Mouse (Mus musculus) kidney, embryonic 16.5 days (tissue): ENCODE results near the gene Akap12. TPM values are rescaled to one million over a fixed set of nuclear protein-coding genes. Genes with fewer than 3 reads are reported as not detected.

Source experiments
- ATAC-seq: fragments of 200-750 bp; cut with Nextera tagmentation; 2 replicates; pipeline ENCODE4 v1.8.0; 2017; ENCODE audit warnings: moderate TSS enrichment; ENCODE audit not compliant: low FRiP score, low TSS enrichment
- H3K27ac ChIP-seq: fragments of 300-500 bp; sonication (generic); 2 replicates; pipeline ENCODE4 v1.5.1; 2014; ENCODE audit warnings: low read length
- H3K27me3 ChIP-seq: fragments of 300-500 bp; sonication (generic); 2 replicates; pipeline ENCODE4 v1.6.1; 2014; ENCODE audit warnings: low read length, control low read depth, mixed read lengths; ENCODE audit not compliant: insufficient read depth
- H3K36me3 ChIP-seq: fragments of 300-500 bp; sonication (generic); 2 replicates; pipeline ENCODE4 v1.6.1; 2014; ENCODE audit warnings: low read length, control low read depth, mixed read lengths; ENCODE audit not compliant: insufficient read depth
- H3K4me1 ChIP-seq: fragments of 300-500 bp; sonication (generic); 2 replicates; pipeline ENCODE4 v1.6.1; 2014; ENCODE audit warnings: low read length, control low read depth, mixed read lengths; ENCODE audit not compliant: insufficient read depth
- H3K4me2 ChIP-seq: fragments of 300-500 bp; sonication (generic); replicated peaks from 2 replicates; pipeline ENCODE4 v1.6.1; 2014; ENCODE audit warnings: low read depth, low read length
- H3K4me3 ChIP-seq: fragments of 300-500 bp; sonication (generic); 2 replicates; pipeline ENCODE4 v1.5.1; 2014; ENCODE audit warnings: mild to moderate bottlenecking, low read length
- H3K9ac ChIP-seq: fragments of 300-500 bp; sonication (generic); replicated peaks from 2 replicates; pipeline ENCODE4 v1.6.1; 2014; ENCODE audit warnings: low read length
- H3K9me3 ChIP-seq: fragments of 300-500 bp; sonication (generic); 2 replicates; pipeline ENCODE4 v1.6.1; 2016; ENCODE audit warnings: low read length, control low read depth
- WGBS: fragments of 180-500 bp; shearing (Covaris S2); extraction: QIAGEN DNeasy Blood & Tissue Kit; methylation state at CpG from one replicate; pipeline ENCODE4 v1.1.7; 2014; 5-methylcytosine and 5-hydroxymethylcytosine counted together
- polyA plus RNA-seq: library from polyadenylated mRNA; unstranded; fragments of >200 nt; fragmentation: Nextera tagmentation; extraction: Ambion mirVana; gene quantifications from 2 replicates; pipeline ENCODE4 v1.2.1, GENCODE M21; 2015

Akap12 gene
- polyA plus RNA-seq, 1 experiment from 2014 or later = 92.7 TPM

GRCm38 (mm10) chr10:4389036-4389435, 122.9 kb downstream of the Akap12 start:
- peaks cover 10% of the 10 kb centered on the region; the same call in 1 of the 2 replicates for H3K36me3 ChIP-seq
- no peak for ATAC-seq
- 10% methylated on average over 10 of the region's 10 CpGs for WGBS
- no peaks in the 10 kb centered on the region for H3K27me3 ChIP-seq
- H3K9ac ChIP-seq = peak overlapping the region; percentile 99
- peak overlapping the region; percentile 89 for H3K4me2 ChIP-seq
- H3K27ac ChIP-seq = no peak overlapping the region
- H3K4me3 ChIP-seq = peak overlapping the region; percentile 94
- no peaks in the 10 kb centered on the region for H3K9me3 ChIP-seq
- peaks cover 40% of the 10 kb centered on the region for H3K4me1 ChIP-seq

DNA sequence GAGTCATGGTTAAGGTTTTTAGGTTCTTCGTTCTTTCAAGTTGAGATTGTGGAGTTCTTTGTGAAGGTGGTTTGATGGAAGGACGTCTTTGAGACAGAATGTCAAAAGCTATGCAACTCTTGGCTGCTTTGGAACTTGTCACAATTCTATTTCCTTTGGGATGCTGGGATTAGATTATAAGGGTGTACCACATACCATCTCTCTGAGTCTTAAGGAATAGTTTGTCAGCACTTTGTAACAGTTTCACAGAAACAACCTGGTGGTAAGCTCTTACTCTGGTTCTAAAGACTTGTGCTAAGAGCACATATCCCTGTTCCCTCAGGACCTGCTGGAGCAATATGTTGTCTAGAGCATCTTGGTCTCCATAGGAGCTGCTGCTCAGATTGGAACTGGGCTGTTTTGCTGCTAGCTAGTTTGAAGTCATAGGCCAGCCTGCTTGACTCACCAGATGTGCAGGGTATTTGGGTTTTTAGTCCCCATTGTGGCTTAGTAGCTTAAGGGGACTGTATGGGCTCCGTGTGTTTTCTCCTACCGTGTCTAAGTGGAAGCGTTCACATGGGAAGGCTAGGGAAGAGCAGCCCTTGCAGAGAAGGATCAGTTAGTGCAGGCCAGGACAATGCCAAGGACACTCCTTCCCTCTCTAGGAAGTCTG, 123.4 kb downstream of the Akap12 start:
- no peak for ATAC-seq
- WGBS = 47% methylated on average over 5 of the region's 5 CpGs

GRCm38 (mm10) chr10:4390550-4390949, 124.4 kb downstream of the Akap12 start:
- H3K4me3 ChIP-seq = no peak overlapping the region
- ATAC-seq = no peak
- H3K9ac ChIP-seq = 0 out of 2 replicates have a peak overlapping the region, but pooled peaks have one; percentile 10
- no peak overlapping the region for H3K27ac ChIP-seq
- H3K36me3 ChIP-seq = peaks cover 21% of the 10 kb centered on the region
- H3K27me3 ChIP-seq = no peaks in the 10 kb centered on the region
- peaks cover 36% of the 10 kb centered on the region for H3K4me1 ChIP-seq
- WGBS = 45% methylated on average over 2 of the region's 2 CpGs
- no peak overlapping the region for H3K4me2 ChIP-seq
- no peaks in the 10 kb centered on the region for H3K9me3 ChIP-seq

More for the DNA sequence above, 123.4 kb downstream of the Akap12 start:
- peak overlapping the region; percentile 94 for H3K4me3 ChIP-seq
- H3K4me1 ChIP-seq = peaks cover 40% of the 10 kb centered on the region
- H3K27ac ChIP-seq = no peak overlapping the region
- peak overlapping the region; percentile 89 for H3K4me2 ChIP-seq
- H3K27me3 ChIP-seq = no peaks in the 10 kb centered on the region
- peak overlapping the region; percentile 99 for H3K9ac ChIP-seq
- H3K9me3 ChIP-seq = no peaks in the 10 kb centered on the region
- H3K36me3 ChIP-seq = peaks cover 14% of the 10 kb centered on the region

DNA sequence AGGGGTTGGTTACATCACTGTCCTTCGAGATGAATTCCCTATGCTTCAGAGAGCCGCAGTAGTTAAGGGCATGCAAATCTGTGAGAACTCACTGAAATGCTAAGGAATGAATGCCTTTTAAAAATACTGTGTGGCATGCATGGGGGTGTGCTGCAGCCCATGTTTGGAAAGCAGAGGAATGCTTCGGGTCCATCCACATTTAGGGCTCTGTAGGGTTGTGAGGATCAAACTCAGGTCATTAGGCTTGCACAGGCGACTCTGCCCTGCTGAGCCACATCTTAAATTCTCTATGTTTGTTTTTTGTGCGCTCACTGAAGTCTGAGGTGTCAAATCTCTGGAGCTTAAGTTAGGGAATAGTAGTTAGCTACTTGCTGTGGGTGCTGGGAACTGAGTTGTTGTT, 124.9 kb downstream of the Akap12 start:
- no peaks in the 10 kb centered on the region; the same call in 1 of the 2 replicates for H3K9me3 ChIP-seq
- H3K4me2 ChIP-seq = no peak overlapping the region; the same call in 1 of the 2 replicates
- H3K36me3 ChIP-seq = peaks cover 26% of the 10 kb centered on the region
- no peaks in the 10 kb centered on the region for H3K27me3 ChIP-seq
- peaks cover 33% of the 10 kb centered on the region for H3K4me1 ChIP-seq
- H3K9ac ChIP-seq = no peak overlapping the region
- ATAC-seq = no peak
- 52% methylated on average over 5 of the region's 5 CpGs for WGBS
- H3K4me3 ChIP-seq = no peak overlapping the region
- no peak overlapping the region for H3K27ac ChIP-seq

DNA sequence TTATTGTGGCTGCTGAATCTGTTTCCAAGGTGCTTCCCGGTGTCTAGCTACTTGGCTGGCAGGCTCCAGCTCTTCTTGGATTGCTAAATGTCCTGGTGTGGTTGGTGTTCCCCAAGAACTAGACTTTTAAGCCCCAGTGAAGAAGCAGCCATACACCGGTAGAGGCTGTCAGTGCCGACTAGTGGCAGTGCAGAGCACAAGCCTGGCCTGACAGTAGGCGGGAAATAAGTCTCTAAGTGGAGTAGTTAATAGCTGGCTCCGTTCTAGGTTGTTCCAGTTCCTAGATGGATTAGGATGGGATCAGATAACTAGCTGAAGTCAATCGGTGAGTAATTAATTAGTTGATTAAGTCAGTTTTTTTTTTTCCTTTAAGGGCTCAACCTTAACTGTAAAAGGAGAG, 125.7 kb downstream of the Akap12 start:
- H3K4me3 ChIP-seq = no peak overlapping the region
- no peak overlapping the region for H3K9ac ChIP-seq
- peaks cover 29% of the 10 kb centered on the region for H3K36me3 ChIP-seq
- ATAC-seq = no peak
- no peak overlapping the region for H3K4me2 ChIP-seq
- 44% methylated on average over 6 of the region's 6 CpGs for WGBS
- peaks cover 33% of the 10 kb centered on the region for H3K4me1 ChIP-seq
- no peaks in the 10 kb centered on the region for H3K27me3 ChIP-seq
- H3K9me3 ChIP-seq = no peaks in the 10 kb centered on the region; the same call in 1 of the 2 replicates
- no peak overlapping the region for H3K27ac ChIP-seq

DNA sequence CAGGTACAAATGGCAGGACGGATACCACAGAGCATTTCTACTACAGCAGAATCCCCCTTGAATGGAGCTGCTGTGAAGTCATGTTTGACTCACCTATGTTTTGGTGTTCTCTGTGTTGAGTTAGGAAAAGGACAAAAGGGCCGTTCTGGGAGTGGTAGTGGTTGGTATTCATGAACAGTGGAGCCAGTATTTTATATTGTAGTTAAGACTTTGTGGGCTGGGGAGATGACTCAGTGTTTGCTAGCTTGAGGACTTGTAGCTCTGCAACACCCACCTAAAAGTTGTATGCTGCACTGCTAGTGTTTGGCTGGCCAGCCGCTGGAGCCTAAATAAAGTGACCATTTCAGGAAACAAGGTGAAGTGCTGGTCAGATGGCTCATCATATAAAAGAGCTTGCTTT, 129.1 kb downstream of the Akap12 start:
- Histone ChIP-seq H3K27ac (no peak overlapping the region), H3K27me3 (no peaks in the 10 kb centered on the region), H3K4me1 (peaks cover 17% of the 10 kb centered on the region), H3K36me3 (peaks cover 43% of the 10 kb centered on the region), H3K4me3 (no peak overlapping the region), H3K9ac (no peak overlapping the region), H3K4me2 (no peak overlapping the region), H3K9me3 (no peaks in the 10 kb centered on the region; the same call in 1 of the 2 replicates)
- 86% methylated on average over 3 of the region's 3 CpGs for WGBS
- no peak for ATAC-seq

GRCm38 (mm10) chr10:4398058-4398457, 131.9 kb downstream of the Akap12 start:
- Histone ChIP-seq H3K4me1 (no peaks in the 10 kb centered on the region), H3K27me3 (no peaks in the 10 kb centered on the region), H3K9me3 (no peaks in the 10 kb centered on the region; the same call in 1 of the 2 replicates), H3K36me3 (peaks cover 50% of the 10 kb centered on the region), H3K27ac (no peak overlapping the region), H3K4me3 (no peak overlapping the region), H3K9ac (no peak overlapping the region), H3K4me2 (no peak overlapping the region)
- WGBS = 88% methylated on average over 5 of the region's 5 CpGs
- no peak for ATAC-seq

- Histone ChIP-seq H3K9ac (no peak overlapping the region), H3K4me3 (no peak overlapping the region), H3K9me3 (no peaks in the 10 kb centered on the region), H3K27me3 (no peaks in the 10 kb centered on the region), H3K4me2 (no peak overlapping the region), H3K27ac (no peak overlapping the region), H3K4me1 (no peaks in the 10 kb centered on the region), H3K36me3 (peaks cover 36% of the 10 kb centered on the region)
- ATAC-seq = peak; percentile 52; the same call in 1 of the 2 replicates
- 62% methylated on average over 5 of the region's 5 CpGs for WGBS
Observed at GRCm38 (mm10) chr10:4404895-4405491, 138.8 kb downstream of the Akap12 start.

- peak; percentile 39; the same call in 1 of the 2 replicates for ATAC-seq
- no peak overlapping the region for H3K9ac ChIP-seq
- 77% methylated on average over 5 of the region's 5 CpGs for WGBS
- H3K27me3 ChIP-seq = no peaks in the 10 kb centered on the region
- H3K4me2 ChIP-seq = no peak overlapping the region
- no peaks in the 10 kb centered on the region for H3K9me3 ChIP-seq
- no peak overlapping the region for H3K4me3 ChIP-seq
- no peak overlapping the region for H3K27ac ChIP-seq
- H3K36me3 ChIP-seq = peaks cover 40% of the 10 kb centered on the region
- no peaks in the 10 kb centered on the region for H3K4me1 ChIP-seq
Observed at GRCm38 (mm10) chr10:4405511-4405910, 139.3 kb downstream of the Akap12 start.

DNA sequence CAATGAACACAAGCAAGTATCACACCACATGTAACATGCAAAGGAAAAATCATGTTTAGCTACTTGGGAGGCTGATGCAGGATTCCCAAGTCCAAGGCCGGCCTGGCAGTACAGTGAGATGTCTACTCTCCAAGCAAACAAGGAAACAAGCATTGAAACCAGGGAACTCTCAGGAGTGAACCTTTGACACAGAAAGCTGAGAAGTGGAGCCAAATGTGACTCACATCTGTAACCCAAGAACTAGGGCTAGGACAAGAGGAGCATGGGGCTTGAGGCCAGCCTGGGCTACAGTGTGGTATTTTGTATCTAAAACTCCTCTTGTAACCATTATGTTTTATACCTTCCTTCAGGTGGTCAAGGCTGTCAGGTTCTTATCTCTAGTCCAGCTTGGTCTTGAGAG, 141.0 kb downstream of the Akap12 start:
- no peak for ATAC-seq
- H3K9me3 ChIP-seq = no peaks in the 10 kb centered on the region
- no peaks in the 10 kb centered on the region for H3K4me1 ChIP-seq
- H3K36me3 ChIP-seq = peaks cover 43% of the 10 kb centered on the region
- H3K4me3 ChIP-seq = no peak overlapping the region
- H3K4me2 ChIP-seq = no peak overlapping the region
- H3K27me3 ChIP-seq = no peaks in the 10 kb centered on the region
- H3K9ac ChIP-seq = no peak overlapping the region
- H3K27ac ChIP-seq = no peak overlapping the region
- WGBS = 93% methylated on average over 1 of the region's 1 CpGs
